Mouse (Mus musculus) frontal cortex, postnatal 14 days (tissue): ENCODE data around the gene 2310011J03Rik.
A peak's percentile ranks its signal among the peaks of the same experiment; 100 is the strongest.

Experiments used
- DNase-seq, 2 experiments: peaks; one replicate each; pipeline ENCODE4 v3.0.0; 2022; ENCODE audit warnings: low spot score in 2 of 2

The 2310011J03Rik gene

DNA sequence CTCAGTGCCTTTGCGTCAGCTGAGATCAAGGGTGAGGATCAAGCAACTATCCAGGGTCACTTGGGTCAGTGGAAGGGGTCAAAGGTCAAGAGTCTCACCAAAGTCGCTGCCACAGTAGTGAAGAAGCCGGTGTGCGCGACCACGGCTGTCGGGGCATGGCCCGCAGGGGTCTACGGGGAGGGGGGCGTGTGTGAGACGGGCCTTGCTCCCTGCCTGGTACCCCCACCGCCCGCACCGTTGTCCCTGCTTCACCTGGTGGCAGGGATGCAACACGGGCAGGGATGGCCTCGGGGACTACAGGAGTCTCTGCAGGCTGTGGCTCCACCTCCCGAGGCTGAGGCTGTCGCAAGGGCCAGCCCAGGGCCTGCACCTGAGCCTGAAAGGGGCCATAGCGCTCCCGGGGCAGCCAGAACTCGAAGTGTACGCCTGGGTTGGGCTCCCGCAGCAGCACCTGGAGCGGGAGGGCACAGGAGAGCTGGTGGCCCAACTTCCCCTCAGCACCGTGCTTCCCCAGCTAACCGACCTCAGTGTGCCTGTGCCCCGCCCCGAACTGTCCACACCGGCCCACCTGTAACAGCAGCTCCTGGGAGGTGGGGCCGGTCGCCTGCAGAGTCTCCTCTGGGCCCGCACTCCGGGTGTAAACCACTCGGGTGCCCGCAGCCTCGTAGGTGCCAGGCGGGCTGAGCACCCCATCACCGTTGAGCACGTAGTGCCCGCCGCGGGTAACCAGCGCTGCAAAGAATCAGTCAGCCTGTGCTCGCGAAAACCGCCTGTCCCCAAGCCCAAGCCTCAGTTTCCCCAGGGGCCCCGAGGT, 21.4 kb upstream of the 2310011J03Rik start:
- DNase-seq: no peak

DNA sequence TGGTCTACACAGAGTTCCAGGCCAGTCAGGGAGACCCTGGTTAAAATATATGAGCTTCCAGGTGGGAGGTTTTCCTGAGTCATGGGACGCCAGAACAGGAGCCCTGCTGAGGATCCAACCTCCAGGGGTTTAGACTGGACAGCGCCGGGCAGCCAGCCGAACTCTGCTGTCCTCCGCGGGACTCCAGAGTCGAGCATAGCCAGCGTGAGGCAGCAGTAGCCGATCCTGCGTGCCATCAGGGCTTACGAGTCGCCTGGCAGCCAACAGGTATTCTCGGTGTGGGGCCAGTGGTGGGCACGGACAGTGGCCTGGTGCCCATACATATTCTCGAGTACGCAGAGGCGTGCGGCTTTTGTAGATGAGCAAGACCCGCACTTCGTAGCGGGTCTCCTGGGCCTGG, 20.7 kb upstream of the 2310011J03Rik start:
- no peak for DNase-seq

DNA sequence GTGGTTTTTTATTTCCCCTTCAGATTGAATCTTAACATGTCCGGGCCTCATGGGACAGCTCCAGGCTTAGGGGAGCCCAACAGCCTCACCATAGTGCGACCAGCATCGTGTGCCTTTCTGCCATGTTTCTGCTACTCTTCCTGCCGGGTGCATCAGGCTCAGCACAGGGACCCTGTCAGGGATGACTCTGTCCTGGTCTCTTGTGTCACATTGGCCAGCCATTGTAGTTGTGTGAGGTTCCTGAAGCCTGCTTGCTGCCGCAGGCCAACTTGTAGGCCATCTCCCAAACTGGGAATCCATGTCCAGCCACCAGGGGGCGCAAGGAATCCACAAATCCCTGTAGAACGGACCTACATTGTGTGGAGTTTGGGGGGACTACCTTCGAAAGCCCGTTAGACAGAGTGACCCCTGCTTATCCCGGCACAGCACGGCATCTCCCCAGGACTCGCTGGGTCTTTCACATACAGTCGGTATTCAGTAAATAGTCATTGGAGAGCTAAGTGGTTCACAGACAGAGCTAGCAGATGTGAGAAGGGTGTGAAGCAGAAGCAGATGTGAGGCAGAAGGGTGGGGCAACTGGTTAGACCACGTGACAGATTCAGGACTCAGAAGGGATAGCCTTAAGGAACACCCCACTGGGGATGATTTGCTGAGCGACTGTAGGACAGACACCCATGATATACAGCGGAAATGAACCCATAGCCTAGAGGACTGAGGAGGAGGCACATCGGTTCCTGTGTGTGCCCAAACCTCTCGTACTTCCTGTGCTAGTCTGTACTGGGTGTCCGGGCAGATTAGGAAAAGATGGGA, 19.8 kb upstream of the 2310011J03Rik start:
- DNase-seq: peak; percentile 65 to 81

DNA sequence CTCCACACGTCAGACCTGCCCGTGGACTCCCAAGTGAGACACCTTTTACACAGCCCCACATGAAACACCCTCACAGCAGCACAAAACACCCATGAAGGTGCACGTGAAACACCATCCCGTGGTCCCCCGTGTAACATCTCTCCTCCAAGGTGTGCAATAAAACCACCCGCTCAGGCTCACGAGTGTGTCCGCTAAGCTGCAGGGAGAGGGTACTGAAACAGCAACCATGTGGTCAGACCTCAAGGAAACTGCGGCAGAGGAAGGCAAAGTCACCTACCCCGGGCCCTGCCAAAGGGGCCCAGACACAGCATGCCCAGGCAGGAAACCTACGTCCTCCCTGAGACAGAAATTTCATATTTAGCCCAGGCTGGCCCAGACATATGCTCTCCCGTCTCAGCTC, 15.9 kb upstream of the 2310011J03Rik start:
- no peak for DNase-seq

DNA sequence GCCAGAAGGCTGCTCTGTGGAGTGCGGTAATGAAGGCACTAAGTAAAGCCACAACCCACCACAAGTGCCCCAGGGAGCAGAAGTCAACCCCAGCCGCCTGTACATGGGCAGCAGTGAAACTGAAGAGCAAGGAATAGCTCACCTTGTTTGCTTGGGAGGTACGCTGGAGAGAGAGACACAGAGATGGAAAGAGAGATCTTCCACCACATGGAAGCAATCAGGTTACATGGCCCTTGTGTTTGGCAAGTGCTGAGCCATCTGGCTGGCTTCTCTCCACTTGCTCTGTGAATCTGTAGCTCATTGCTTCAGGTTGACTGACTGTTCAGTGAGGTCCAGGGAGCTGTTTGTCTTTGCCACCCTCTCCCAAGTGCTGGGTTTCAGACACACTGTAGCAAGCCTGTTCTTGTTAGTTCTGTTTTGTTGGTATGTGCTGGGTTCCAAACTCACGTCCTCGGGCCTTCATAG, 12.2 kb upstream of the 2310011J03Rik start:
- DNase-seq: no peak

DNA sequence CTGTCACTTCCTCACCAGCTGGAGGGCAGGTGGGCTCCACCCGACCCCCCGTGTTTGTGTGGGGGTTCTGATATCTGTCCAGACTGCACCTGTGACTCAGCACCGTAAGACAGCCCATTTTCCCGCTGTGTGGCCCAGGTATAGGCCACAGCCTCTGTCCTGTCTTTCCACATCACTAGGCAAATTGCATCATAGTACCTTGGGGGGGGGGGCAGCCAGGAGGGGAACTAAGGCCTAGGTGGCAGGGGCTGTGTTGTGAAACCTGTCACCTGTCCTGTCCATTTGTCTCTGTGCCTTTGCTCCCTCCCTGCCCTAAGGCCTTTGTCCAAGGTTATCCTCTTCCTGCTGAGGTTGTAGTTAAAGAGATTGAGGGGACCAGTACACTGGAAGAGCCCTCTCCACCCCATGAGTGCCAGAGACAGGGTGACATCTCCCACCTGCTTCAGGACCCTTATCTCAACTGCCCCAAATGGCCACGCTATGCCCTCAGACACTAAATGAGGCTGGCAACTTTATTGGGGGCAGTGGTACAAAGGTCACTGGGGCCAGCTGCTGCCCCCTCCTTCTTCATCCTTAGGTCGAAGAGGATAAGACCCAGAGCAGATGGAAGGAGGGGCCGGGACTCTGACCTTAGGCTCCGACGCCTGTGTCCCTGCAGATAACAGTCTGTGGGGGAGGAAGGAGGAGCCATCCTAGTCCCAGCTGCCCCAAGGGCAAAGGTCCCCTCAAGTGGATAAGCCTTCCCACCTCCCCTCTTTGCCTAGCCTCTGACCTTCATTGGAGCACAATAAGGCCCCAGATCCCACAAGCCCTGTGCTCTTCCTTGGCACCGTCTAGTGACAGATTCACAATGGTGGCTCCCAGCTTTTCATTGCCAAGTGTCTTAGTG, 11.5 kb upstream of the 2310011J03Rik start:
- no peak for DNase-seq

DNA sequence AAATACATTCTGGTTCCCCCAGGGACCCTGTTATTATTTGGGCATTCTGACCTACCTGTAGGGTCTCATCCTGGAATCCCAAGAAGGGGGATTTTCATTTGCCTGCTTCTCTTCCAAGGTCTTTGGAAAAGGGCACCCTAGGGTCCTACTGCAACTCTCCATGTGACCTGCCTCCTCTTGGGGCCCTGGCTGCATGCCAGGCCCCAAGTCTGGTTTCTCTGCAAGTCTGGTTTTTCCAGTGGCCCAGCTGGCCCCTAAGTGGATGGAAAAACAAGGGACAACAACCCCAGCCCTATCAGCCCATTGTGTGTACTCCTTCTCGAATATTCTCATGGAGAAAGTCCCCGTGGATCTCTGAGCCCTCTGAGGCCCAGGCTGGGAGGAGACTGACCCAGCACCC, 10.6 kb upstream of the 2310011J03Rik start:
- DNase-seq: no peak

DNA sequence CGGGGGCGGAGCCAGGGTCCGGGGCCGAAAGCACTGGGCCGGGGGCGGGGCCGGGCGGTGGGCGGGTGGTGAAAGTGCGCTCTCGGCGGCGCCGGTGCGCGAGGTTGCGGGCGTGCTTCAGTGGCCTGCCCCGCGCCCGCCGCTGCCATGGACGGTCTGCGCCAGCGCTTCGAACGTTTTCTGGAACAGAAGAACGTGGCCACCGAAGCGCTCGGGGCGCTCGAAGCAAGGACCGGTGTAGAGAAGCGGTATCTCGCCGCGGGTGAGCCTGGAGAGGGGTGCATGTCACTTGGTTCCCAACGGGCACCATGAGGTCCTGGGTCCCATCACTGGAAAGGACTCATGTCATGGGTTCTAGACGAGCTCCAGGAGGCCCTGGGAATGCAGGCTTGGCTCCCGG, 9.7 kb upstream of the 2310011J03Rik start:
- no peak for DNase-seq

DNA sequence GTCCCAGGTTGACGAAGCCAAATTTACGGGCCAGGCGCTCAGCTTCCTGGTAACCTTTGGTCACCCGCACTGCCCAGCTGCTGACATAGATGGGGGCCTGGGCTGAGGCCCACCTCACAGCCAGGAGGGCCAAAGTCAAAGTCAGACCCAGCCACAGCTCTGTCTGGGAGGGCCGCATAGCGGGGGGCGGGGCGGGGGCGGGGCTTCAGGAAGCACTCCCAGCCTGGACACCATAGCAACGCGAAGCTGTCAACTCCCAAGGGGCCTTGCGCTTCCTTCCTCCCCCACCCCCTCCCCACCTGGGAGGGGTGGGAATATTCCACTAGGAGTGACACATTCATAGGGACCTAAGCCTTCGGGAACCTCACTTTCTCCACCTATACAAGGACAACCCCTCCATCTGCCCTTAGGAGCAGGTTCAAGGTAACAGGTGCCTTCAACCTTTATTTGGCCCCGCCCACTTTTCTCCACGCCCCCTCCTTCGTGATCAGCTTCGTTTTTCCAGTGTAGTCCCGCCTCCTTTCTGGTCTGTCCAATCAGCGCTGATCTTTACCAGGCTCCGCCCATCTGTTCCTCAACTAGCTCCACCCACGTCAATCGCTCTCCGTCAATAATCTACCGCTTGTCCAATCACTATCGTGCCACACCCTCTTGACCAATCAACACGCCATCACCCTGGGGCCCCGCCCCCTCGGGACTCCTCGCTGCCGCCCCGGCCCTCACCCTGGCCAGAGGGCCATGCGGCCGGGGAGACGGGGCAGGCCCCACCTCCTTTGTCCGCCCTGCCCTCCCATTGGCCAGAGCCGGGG, 9.1 kb upstream of the 2310011J03Rik start, which contains the start of the genes Pcsk4 and Reep6:
TSS of gene Pcsk4 (minus strand) at position 226 of the 809 bp plus-strand sequence.
TSS of gene Reep6 (plus strand) at position 681 of the 809 bp plus-strand sequence.
- peak; percentile 96 to 97 for DNase-seq

DNA sequence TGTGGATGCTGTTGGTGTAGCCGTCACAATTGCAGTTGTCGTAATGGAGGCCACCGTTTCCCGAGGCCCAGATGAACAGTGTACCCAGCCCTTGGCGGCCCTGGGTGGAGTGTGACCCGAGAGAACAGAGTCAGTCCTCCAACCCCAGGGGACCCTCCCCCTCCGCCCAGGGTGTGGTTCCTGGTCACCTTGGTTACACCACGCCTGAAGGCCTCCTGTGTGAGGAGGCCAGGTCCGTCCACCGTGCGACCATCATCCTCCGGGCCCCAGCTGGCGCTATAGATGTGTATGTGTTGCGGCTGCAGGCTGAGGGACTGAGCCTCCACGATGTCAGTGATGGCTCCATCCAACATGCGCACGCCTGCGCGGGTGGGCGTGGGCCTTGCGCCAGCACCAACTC, 4.7 kb upstream of the 2310011J03Rik start:
- no peak for DNase-seq

DNA sequence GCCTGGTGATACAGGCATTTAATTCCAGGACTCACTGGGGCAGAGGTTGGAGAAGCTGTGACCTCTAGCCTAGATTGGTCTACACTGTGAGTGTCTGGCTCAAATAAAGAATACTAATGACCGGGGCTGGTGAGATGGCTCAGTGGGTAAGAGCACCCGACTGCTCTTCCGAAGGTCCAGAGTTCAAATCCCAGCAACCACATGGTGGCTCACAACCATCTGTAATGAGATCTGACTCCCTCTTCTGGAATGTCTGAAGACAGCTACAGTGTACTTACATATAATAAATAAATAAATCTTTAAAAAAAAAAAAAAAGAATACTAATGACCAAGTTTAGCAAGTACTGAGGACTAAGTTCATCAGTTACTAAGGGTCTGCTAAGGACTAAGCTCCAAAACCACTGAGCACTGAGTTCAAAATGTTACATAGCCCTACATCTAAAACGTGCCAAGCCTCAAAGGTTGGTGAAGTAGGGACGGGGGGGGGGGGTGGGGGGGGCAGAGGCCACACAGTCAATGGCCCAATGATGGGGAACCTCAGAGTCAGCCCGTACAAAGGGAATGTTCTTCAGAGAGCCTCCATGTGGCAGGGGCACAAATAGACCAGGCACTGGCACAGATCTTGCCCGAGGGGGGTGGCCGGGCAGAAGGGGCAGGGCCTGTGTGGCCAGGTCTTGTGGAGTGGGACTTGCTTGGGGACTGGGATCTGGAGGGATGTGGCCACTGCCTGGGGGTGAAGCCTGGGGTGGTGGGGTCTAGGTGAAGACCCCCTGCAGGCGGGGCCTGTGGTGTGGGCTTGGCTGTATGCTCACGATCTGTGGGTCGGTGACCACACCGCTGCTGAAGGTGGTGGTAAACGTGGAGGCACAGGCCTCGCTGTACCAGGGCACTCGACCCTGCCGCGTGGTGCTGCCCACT, 4.0 kb upstream of the 2310011J03Rik start:
- DNase-seq: no peak

DNA sequence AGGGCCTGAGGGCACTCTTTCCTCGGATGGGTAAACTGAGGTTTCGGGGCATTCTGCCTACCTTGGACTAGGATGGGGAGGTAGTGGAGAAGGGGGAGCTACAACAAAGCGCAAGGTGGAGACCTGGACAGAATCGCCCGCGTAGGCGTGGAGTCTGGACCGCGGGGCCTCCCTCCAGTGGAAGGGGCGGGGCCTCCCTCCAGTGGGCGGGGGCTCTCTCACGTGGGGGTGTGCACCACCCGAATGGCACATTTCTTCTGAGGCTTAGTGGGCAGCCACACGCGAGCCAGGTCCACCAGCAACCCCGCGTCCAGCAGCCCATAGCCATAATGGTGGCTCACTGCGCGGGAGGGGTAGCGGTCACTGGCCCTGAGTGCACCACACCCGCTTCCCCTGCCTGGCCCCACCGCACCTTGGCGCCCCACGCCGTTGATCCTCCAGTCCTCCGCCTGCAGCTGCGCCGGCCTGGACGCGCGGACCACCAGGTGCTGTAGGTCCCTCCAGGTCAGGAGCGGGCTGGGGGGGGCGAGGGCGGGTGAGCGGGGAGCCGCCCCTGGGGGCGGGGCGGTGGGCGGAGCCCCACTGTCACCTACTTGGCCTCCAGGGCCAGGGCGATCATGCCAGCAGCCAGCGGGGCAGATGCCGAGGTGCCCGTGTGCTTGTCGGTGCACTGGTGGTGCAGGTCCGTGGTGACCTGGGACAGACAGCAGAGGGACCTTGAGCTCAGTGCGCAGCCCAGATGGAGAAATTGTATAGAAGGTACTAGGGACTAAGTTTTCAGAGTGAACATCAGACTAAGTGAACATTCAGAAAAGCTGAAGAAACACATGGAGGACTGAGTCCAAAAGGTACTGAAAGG, 3.2 kb upstream of the 2310011J03Rik start:
- DNase-seq: peak in 1 of 2 experiments; percentile 48

DNA sequence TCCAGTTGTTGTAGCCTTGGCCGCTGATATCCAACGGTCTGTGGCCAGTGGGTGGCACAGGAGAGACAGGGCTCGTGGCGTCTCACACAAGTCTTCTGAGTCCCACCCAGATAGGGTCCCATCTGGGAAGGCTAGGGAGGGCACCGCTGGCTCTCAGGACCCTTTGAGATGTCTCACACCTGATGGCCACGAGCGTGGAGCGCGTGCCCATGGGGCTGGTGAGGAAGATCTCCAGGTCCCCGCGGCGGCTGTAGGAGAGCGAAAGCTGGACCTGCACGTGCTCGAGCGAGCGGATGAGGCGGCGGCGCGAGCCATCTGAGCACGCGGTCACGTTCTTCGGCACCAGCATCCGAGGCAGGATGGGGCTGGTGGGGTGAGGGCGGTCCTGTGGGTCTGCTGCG, 2.5 kb upstream of the 2310011J03Rik start:
- DNase-seq: no peak

DNA sequence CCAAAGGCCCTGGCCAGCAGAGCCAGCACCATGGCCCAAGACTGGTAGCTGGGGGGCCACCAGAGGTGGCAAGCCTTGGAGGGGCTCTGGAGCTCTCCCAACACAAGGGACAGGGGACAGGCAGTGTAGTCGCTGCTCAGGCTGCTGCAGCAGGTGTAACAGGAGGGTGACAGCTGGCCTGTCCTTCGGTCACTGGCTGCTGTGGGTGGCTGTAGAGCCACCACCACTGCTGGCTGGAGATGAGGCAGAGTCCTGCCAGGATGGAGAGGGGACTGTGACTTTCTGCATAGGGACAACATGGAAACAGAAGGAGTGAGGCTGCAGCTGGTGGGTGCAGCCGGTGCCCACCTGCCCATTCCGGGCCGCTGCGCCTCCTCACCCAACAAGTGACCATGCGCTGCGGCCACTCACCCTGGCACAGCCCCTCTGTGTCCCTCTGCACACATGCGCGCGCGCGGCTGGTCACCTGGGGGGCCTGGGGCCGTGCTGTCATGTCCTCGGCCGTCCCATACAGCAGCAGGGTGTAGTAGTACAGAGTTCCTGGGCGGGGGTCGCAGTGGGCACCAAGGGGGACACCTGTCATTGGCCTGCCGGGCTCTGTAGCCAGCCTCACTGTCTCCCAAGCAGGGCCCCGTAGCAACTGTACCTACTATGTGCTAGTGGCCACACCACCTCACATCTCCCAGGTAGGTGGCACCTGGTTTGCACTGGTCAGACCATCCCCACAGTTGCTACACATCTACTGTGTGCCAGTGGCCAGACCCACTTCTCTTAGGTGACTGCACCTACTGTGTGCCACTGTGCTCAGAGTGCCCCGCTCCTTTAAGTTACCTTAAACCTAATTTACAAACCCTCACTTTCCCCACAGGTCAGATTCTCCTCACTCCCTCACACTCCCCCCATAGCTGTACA, 1.6 kb upstream of the 2310011J03Rik start:
- DNase-seq: no peak

DNA sequence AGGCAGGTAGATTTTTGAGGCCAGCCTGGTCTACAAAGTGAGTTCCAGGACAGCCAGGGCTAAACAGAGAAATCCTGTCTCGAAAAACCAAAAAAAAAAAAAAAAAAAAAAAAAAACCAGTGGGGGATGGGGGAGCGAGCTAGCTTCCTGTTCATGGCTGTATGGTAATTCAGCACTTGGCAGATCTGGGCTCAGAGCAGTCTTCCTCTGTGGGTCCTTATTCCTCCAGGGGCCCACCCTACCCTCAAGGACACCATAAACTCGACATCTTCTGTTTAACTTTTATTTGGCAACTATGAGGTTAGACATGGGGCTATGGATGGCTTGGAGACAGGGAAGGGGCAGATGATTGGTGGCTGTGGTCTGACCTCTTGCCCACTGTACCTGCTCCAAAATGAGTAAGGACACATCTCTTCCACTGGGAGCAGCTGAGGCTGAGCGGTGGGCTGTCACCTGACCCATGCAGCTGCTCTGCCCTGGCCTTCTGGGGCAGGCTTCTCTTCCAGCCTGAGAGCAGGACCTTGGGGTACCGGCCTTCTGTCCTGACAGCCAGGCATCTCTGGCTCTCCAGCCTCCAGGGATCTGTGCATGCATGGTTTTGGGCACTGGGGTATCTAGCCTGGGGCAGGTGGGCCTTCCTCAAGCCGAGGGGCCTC, 805 bp upstream of the 2310011J03Rik start:
- DNase-seq: no peak

DNA sequence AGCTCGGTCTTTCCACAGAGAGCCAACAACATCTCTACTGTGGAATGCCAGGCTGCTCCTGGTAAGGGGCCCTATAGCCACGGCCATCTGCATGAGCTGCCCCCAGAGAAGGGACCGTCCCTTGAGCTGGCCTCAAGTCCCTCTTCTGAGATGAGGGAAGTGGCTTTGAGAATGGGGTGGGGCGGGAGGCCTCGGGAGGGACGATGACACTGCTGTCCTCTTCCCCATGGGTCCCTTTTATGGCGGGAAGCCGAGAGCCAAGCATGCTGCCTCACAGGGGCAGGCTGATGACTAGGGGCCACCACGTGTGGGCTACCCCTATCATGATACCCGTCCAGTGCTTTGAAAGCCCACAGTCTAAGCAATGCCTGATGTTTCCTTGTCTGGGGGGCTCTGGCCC, 3.3 kb downstream of the 2310011J03Rik start:
- no peak for DNase-seq

DNA sequence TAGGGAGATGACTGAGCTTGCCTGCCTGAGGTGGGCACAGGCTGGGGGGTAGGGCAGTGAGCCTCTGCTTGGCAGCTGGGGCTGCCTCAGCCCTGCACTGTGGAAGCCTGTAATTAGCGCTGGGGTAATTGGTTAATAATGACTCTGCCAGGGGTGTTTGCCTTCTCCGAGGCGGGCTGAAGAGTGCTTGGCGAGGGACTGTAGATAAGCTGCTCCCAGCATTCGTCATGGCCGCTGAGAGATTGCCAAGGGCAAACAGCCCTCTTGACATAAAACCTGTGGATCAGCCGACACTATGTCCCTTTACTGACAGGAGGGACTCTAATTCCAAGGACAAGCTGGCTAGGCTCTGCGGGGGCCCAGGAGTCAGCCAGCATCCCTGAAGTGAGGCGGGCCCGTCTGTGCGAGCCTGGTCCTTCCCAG, 4.0 kb downstream of the 2310011J03Rik start:
- no peak for DNase-seq
